Comparison of ENCODE assay signal across 9 mouse cellular contexts in the genomic region with DNA sequence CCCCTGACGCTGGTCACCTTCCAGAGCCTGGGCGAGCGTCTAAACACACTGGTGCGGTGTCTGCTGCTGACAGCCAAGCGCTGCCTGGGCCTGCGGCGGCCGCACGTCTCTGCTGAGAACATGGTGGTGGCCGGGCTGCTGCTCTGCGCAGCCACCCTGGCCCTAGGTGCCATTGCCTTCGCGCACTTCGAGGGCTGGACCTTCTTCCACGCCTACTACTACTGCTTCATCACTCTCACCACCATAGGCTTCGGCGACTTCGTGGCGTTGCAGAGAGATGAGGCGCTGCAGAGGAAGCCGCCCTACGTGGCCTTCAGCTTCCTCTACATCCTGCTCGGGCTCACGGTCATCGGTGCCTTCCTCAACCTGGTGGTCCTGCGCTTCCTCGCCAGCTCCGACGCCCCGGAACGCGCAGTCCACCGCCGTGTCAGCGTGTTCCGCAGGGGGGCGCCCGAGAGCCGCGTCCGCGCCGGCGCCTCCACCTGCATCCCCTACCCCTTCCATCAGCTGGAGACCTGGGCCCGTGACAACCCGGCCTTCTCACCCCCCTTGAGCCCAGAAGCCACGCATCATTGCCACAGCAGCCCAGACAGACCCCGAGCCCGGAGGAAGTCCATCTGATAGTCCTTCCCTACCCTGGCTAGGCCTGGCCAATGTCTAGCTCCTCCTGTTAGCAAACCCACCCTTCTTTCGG. TPM values are rescaled to one million over a fixed set of nuclear protein-coding genes. Genes with fewer than 3 reads are reported as not detected.
DNase-seq lines count a peak whose midpoint lies in the region; ATAC-seq and TF ChIP-seq lines count a peak whose summit lies in the region.
"Had no signal": no experiment of that assay in that cellular context is flagged by ENCODE, and none has a peak within 500 bp of the region (broad histone marks: within the 10 kb centered on the region; RNA-seq: fewer than 3 reads in every experiment).

No protein-coding gene starts in this region.

- WGBS in spleen, adult 2 months = 14% methylated on average over 50 of the region's 50 CpGs
- WGBS in forebrain, embryonic 10.5 days = 17% methylated on average over 50 of the region's 50 CpGs
- WGBS in hindbrain, embryonic 15.5 days = 19% methylated on average over 50 of the region's 50 CpGs
- 14% methylated on average over 49 of the region's 50 CpGs for WGBS in limb, embryonic 14.5 days
- 18% methylated on average over 50 of the region's 50 CpGs for WGBS in olfactory bulb, adult 2 months

- no peaks in the 10 kb centered on the region for H3K36me3 ChIP-seq in spleen, adult 2 months (ENCODE audit: control insufficient read depth, insufficient read depth, low read length)
- H3K36me3 ChIP-seq in forebrain, embryonic 10.5 days (replicated peaks) = no peaks in the 10 kb centered on the region
- no peaks in the 10 kb centered on the region; the same call in 1 of the 2 replicates for H3K36me3 ChIP-seq in hindbrain, embryonic 15.5 days
- no peaks in the 10 kb centered on the region for H3K36me3 ChIP-seq in limb, embryonic 14.5 days (ENCODE audit: control insufficient read depth, insufficient read depth, low read length)

- peak; percentile 83 for ATAC-seq in hindbrain, embryonic 15.5 days (ENCODE audit: low FRiP score, low read depth)
- no peak for ATAC-seq in limb, embryonic 14.5 days (ENCODE audit: low FRiP score, low read depth)

- H3K27ac ChIP-seq in spleen, adult 2 months (ENCODE audit: insufficient read depth, low read length) = no peak overlapping the region
- no peak overlapping the region for H3K27ac ChIP-seq in forebrain, embryonic 10.5 days
- H3K27ac ChIP-seq in hindbrain, embryonic 15.5 days (replicated peaks) = no peak overlapping the region
- H3K27ac ChIP-seq in limb, embryonic 14.5 days (replicated peaks; ENCODE audit: low read depth, low read length) = no peak overlapping the region
- no peak overlapping the region for H3K27ac ChIP-seq in olfactory bulb, adult 2 months (ENCODE audit: insufficient read depth, low read depth, low read length)
- H3K27ac ChIP-seq: macrophage had no signal

- no peak for TF ChIP-seq POLR2A in spleen, adult 2 months (IDR thresholded peaks at IDR 0.05; ENCODE audit: low read depth, low read length)
- TF ChIP-seq POLR2A in brain, embryonic 14.5 days (IDR thresholded peaks at IDR 0.05; ENCODE audit: borderline replicate concordance, extremely low read depth, insufficient read depth, insufficient read length, poor library complexity, severe bottlenecking) = no peak
- no peak for TF ChIP-seq POLR2A in limb, embryonic 14.5 days (IDR thresholded peaks at IDR 0.05; ENCODE audit: borderline replicate concordance, extremely low read depth, insufficient read depth, insufficient read length)
- TF ChIP-seq POLR2A in olfactory bulb, adult 2 months (IDR thresholded peaks at IDR 0.05; ENCODE audit: insufficient read depth, low read depth, low read length) = no peak

- H3K4me2 ChIP-seq in hindbrain, embryonic 15.5 days = peak overlapping the region; percentile 50
- 0 out of 2 replicates have a peak overlapping the region, but pooled peaks have one; percentile 19 for H3K4me2 ChIP-seq in limb, embryonic 14.5 days (replicated peaks; ENCODE audit: low read depth, low read length, severe bottlenecking)

- peak; percentile 31; the same call in 1 of the 2 replicates for TF ChIP-seq CTCF in spleen, adult 2 months (IDR thresholded peaks at IDR 0.05; ENCODE audit: extremely low read depth, insufficient read depth, insufficient read length, insufficient replicate concordance)
- peak; percentile 76 for TF ChIP-seq CTCF in brain, embryonic 14.5 days (IDR thresholded peaks at IDR 0.05; ENCODE audit: borderline replicate concordance, extremely low read depth, insufficient read depth, insufficient read length)
- TF ChIP-seq CTCF in olfactory bulb, adult 2 months (IDR thresholded peaks at IDR 0.05; ENCODE audit: insufficient read depth, low read depth, low read length) = peak; percentile 84

- peaks cover 5% of the 10 kb centered on the region; the same call in 1 of the 2 replicates for H3K4me1 ChIP-seq in spleen, adult 2 months (ENCODE audit: control insufficient read depth, insufficient read depth, insufficient read length)
- peaks cover 15% of the 10 kb centered on the region for H3K4me1 ChIP-seq in forebrain, embryonic 10.5 days
- H3K4me1 ChIP-seq in hindbrain, embryonic 15.5 days (replicated peaks) = peaks cover 13% of the 10 kb centered on the region
- no peaks in the 10 kb centered on the region for H3K4me1 ChIP-seq in limb, embryonic 14.5 days (ENCODE audit: control insufficient read depth, insufficient read depth, low read length)
- peaks cover 9% of the 10 kb centered on the region for H3K4me1 ChIP-seq in olfactory bulb, adult 2 months (ENCODE audit: control insufficient read depth, insufficient read depth, low read length)

- peaks cover 6% of the 10 kb centered on the region for H3K27me3 ChIP-seq in spleen, adult 2 months (ENCODE audit: control insufficient read depth, insufficient read depth, low read length)
- peaks cover 91% of the 10 kb centered on the region for H3K27me3 ChIP-seq in forebrain, embryonic 10.5 days (ENCODE audit: poor library complexity, severe bottlenecking)
- H3K27me3 ChIP-seq in hindbrain, embryonic 15.5 days = peaks cover 44% of the 10 kb centered on the region
- H3K27me3 ChIP-seq in limb, embryonic 14.5 days (ENCODE audit: control insufficient read depth, insufficient read depth, low read length) = peaks cover 48% of the 10 kb centered on the region

- no peak for DNase-seq in spleen, adult 2 months (ENCODE audit: low read depth in 1 of 2, low spot score in 2 of 2)
- DNase-seq in spleen, adult 12 weeks (ENCODE audit: low spot score) = no peak
- DNase-seq in brain, embryonic 14.5 days (ENCODE audit: low read depth) = peak; percentile 43
- peak; percentile 63 for DNase-seq in forebrain, embryonic 10.5 days (ENCODE audit: extremely low spot score, low spot score)
- DNase-seq in limb, embryonic 14.5 days (ENCODE audit: low spot score) = no peak
- no peak for DNase-seq in urinary bladder, postnatal 14 days (ENCODE audit: low spot score)

- H3K4me3 ChIP-seq in spleen, adult 2 months (ENCODE audit: extremely low read depth, insufficient read depth, insufficient read length) = no peak overlapping the region
- H3K4me3 ChIP-seq in forebrain, embryonic 10.5 days = peak overlapping the region; percentile 23
- H3K4me3 ChIP-seq in hindbrain, embryonic 15.5 days = peak overlapping the region; percentile 12
- no peak overlapping the region; the same call in 1 of the 2 replicates for H3K4me3 ChIP-seq in limb, embryonic 14.5 days (replicated peaks; ENCODE audit: low read length)
- no peak overlapping the region for H3K4me3 ChIP-seq in olfactory bulb, adult 2 months (ENCODE audit: insufficient read depth, low read depth, low read length)

- no peak overlapping the region for H3K9ac ChIP-seq in hindbrain, embryonic 15.5 days
- H3K9ac ChIP-seq in limb, embryonic 14.5 days (ENCODE audit: low read depth, low read length, severe bottlenecking) = no peak overlapping the region; the same call in 1 of the 2 replicates

- H3K9me3 ChIP-seq in forebrain, embryonic 10.5 days = no peaks in the 10 kb centered on the region
- no peaks in the 10 kb centered on the region for H3K9me3 ChIP-seq in hindbrain, embryonic 15.5 days
- no peaks in the 10 kb centered on the region for H3K9me3 ChIP-seq in limb, embryonic 14.5 days (ENCODE audit: control insufficient read depth, low read length)

RNA-seq across cellular contexts. Expression of a gene that starts 5.0 kb away (rescaled TPM):
- not detected in 2 replicates for polyA plus RNA-seq in spleen, adult 2 months (2012; rRNA removed)
- 0.03 and 0.08 TPM in 2 replicates for polyA plus RNA-seq in brain, embryonic 14.5 days (2012; rRNA removed)
- polyA plus RNA-seq in forebrain, embryonic 10.5 days (2016; fragmentation: Nextera tagmentation; extraction: Ambion mirVana) = not detected in 2 replicates
- polyA plus RNA-seq in hindbrain, embryonic 15.5 days (2015; fragmentation: Nextera tagmentation; extraction: Ambion mirVana) = 0.16 and 0.25 TPM in 2 replicates
- polyA plus RNA-seq in limb, embryonic 14.5 days (2012; rRNA removed) = not detected in 2 replicates
- polyA plus RNA-seq in limb, embryonic 14.5 days (2014; fragmentation: Nextera tagmentation; extraction: Ambion mirVana) = not detected in 2 replicates
- polyA plus RNA-seq in olfactory bulb, adult 2 months (2012; ENCODE audit: insufficient read depth, insufficient read length, low replicate concordance, missing spikeins) = not detected in 2 replicates
- polyA plus RNA-seq: macrophage had no signal

RNA-seq across cellular contexts. Expression of a gene that starts 37.7 kb away (rescaled TPM):
- polyA plus RNA-seq in spleen, adult 2 months (2012; rRNA removed) = 3.1 and 4.8 TPM in 2 replicates
- polyA plus RNA-seq in brain, embryonic 14.5 days (2012; rRNA removed) = 0.24 and 0.27 TPM in 2 replicates
- polyA plus RNA-seq in forebrain, embryonic 10.5 days (2016; fragmentation: Nextera tagmentation; extraction: Ambion mirVana) = 0.29 and 0.34 TPM in 2 replicates
- 0.23 and 0.45 TPM in 2 replicates for polyA plus RNA-seq in hindbrain, embryonic 15.5 days (2015; fragmentation: Nextera tagmentation; extraction: Ambion mirVana)
- polyA plus RNA-seq in limb, embryonic 14.5 days (2012; rRNA removed) = 0.23 and 0.51 TPM in 2 replicates
- polyA plus RNA-seq in limb, embryonic 14.5 days (2014; fragmentation: Nextera tagmentation; extraction: Ambion mirVana) = 0.70 and 1.1 TPM in 2 replicates
- not detected in 2 replicates for polyA plus RNA-seq in olfactory bulb, adult 2 months (2012; ENCODE audit: insufficient read depth, insufficient read length, low replicate concordance, missing spikeins)
- polyA plus RNA-seq: macrophage had no signal

Comparison
In these comparisons a context has a peak if more than half of its experiments do, and no peak if none do; other contexts are left out.
1. DNase-seq: peak in brain, embryonic 14.5 days (single experiment) and forebrain, embryonic 10.5 days (single experiment); none in spleen, adult 2 months (0 of 2), spleen, adult 12 weeks (single experiment), limb, embryonic 14.5 days (single experiment) and urinary bladder, postnatal 14 days (single experiment).
2. H3K4me3 ChIP-seq: peak in forebrain, embryonic 10.5 days (single experiment) and hindbrain, embryonic 15.5 days (single experiment); none in spleen, adult 2 months (single experiment), limb, embryonic 14.5 days (single experiment) and olfactory bulb, adult 2 months (single experiment).
3. CTCF ChIP-seq: peak in every context shown above with its lines; median percentile 84 in olfactory bulb, adult 2 months; 76 in brain, embryonic 14.5 days; 31 in spleen, adult 2 months.